In genomic region chr14:57376016-57376415, GRCm38 (mm10) we compare ENCODE assay signal across 26 mouse cellular contexts. TPM values are rescaled to one million over a fixed set of nuclear protein-coding genes. Genes with fewer than 3 reads are reported as not detected.
"Had no signal": no experiment of that assay in that cellular context is flagged by ENCODE, and none has a peak within 500 bp of the region (broad histone marks: within the 10 kb centered on the region; RNA-seq: fewer than 3 reads in every experiment).

No protein-coding gene starts in this region.

- H3K27ac ChIP-seq: embryonic facial prominence, embryonic 12.5 days; embryonic facial prominence, embryonic 13.5 days; forebrain, embryonic 10.5 days; forebrain, embryonic 13.5 days; forebrain, embryonic 15.5 days; gastrocnemius, adult 2 months; heart, adult 2 months; heart, embryonic 10.5 days had no signal

- H3K36me3 ChIP-seq: embryonic facial prominence, embryonic 12.5 days; embryonic facial prominence, embryonic 13.5 days; forebrain, embryonic 10.5 days; forebrain, embryonic 15.5 days; heart, embryonic 10.5 days had no signal

- DNase-seq: cerebellum, adult 2 months; cerebellum, adult 8-10 months; cerebellum, adult 9-10 months; cerebellum, adult 9-11 months; cerebellum, postnatal 10 days; cerebellum, postnatal 14 days; cerebellum, postnatal 25 days; cerebellum, postnatal 36 days; embryo, embryonic 11 days; forebrain, postnatal 0 days; gastrocnemius, adult 2 months; gastrocnemius, postnatal 10 days; gastrocnemius, postnatal 14 days; gastrocnemius, postnatal 25 days; gastrocnemius, postnatal 36 days; heart, adult 11 months; heart, adult 18-20 months; heart, adult 2 months had no signal

- H3K9me3 ChIP-seq: embryonic facial prominence, embryonic 12.5 days; embryonic facial prominence, embryonic 13.5 days; forebrain, embryonic 10.5 days; forebrain, embryonic 13.5 days; forebrain, embryonic 15.5 days; heart, embryonic 10.5 days had no signal

- H3K4me3 ChIP-seq: embryonic facial prominence, embryonic 12.5 days; embryonic facial prominence, embryonic 13.5 days; erythroblast, embryonic 14.5 days; forebrain, embryonic 10.5 days; forebrain, embryonic 13.5 days; forebrain, embryonic 15.5 days; gastrocnemius, adult 2 months; heart, adult 2 months; heart, embryonic 10.5 days had no signal

- H3K4me1 ChIP-seq: embryonic facial prominence, embryonic 12.5 days; embryonic facial prominence, embryonic 13.5 days; forebrain, embryonic 13.5 days; forebrain, embryonic 15.5 days; heart, embryonic 10.5 days had no signal

- ATAC-seq: forebrain, embryonic 13.5 days; forebrain, embryonic 15.5 days; forebrain, embryonic 16.5 days; forebrain, postnatal 0 days had no signal

- H3K4me2 ChIP-seq: embryonic facial prominence, embryonic 12.5 days; embryonic facial prominence, embryonic 13.5 days; forebrain, embryonic 13.5 days; forebrain, embryonic 15.5 days had no signal

- H3K27me3 ChIP-seq: embryonic facial prominence, embryonic 12.5 days; embryonic facial prominence, embryonic 13.5 days; forebrain, embryonic 13.5 days; forebrain, embryonic 15.5 days had no signal

- H3K9ac ChIP-seq: embryonic facial prominence, embryonic 12.5 days; embryonic facial prominence, embryonic 13.5 days; forebrain, embryonic 13.5 days; forebrain, embryonic 15.5 days; forebrain, postnatal 0 days had no signal

RNA-seq across cellular contexts. Expression of gene Ift88, which starts 47.8 kb away (rescaled TPM):
- polyA plus RNA-seq: erythroblast, embryonic 14.5 days had no signal
